Mouse (Mus musculus) midbrain, embryonic 11.5 days (tissue): ENCODE results near the gene Tom1l2. TPM values are rescaled to one million over a fixed set of nuclear protein-coding genes. Genes with fewer than 3 reads are reported as not detected.

Experiments used
- ATAC-seq: fragments of 200-750 bp; cut with Nextera tagmentation; 2 replicates; pipeline ENCODE4 v1.8.0; 2017; ENCODE audit warnings: moderate TSS enrichment, moderate library complexity; ENCODE audit not compliant: low FRiP score
- DNase-seq: peaks from one replicate; pipeline ENCODE4 v3.0.0; 2015; ENCODE audit warnings: low spot score; ENCODE audit errors: missing footprints
- H3K27ac ChIP-seq: fragments of 300-500 bp; sonication (generic); 2 replicates; pipeline ENCODE4 v1.5.1; 2014; ENCODE audit warnings: low read depth, low read length
- H3K27me3 ChIP-seq: fragments of 300-500 bp; sonication (generic); 2 replicates; pipeline ENCODE4 v1.6.1; 2014; ENCODE audit warnings: mild to moderate bottlenecking, low read length, moderate library complexity, mixed read lengths; ENCODE audit not compliant: control insufficient read depth, insufficient read depth
- H3K36me3 ChIP-seq: fragments of 300-500 bp; sonication (generic); 2 replicates; pipeline ENCODE4 v1.6.1; 2014; ENCODE audit warnings: mild to moderate bottlenecking, low read length, moderate library complexity, mixed read lengths; ENCODE audit not compliant: control insufficient read depth, insufficient read depth
- H3K4me1 ChIP-seq: fragments of 300-500 bp; sonication (generic); 2 replicates; pipeline ENCODE4 v1.6.1; 2014; ENCODE audit warnings: low read length; ENCODE audit not compliant: control insufficient read depth, insufficient read depth
- H3K4me2 ChIP-seq: fragments of 300-500 bp; sonication (generic); 2 replicates; pipeline ENCODE4 v1.6.1; 2014; ENCODE audit warnings: mild to moderate bottlenecking, moderate library complexity
- H3K4me3 ChIP-seq: fragments of 300-500 bp; sonication (generic); 2 replicates; pipeline ENCODE4 v1.5.1; 2014; ENCODE audit warnings: low read depth, low read length
- H3K9ac ChIP-seq: fragments of 300-500 bp; sonication (generic); 2 replicates; pipeline ENCODE4 v1.6.1; 2014; ENCODE audit warnings: low read length
- H3K9me3 ChIP-seq: fragments of 300-500 bp; sonication (generic); 2 replicates; pipeline ENCODE4 v1.6.1; 2016; ENCODE audit warnings: low read length; ENCODE audit not compliant: control insufficient read depth
- WGBS: fragments of 180-500 bp; shearing (Covaris S2); extraction: QIAGEN DNeasy Blood & Tissue Kit; methylation state at CpG from one replicate; pipeline ENCODE4 v1.1.7; 2014; 5-methylcytosine and 5-hydroxymethylcytosine counted together
- polyA plus RNA-seq: library from polyadenylated mRNA; unstranded; fragments of >200 nt; fragmentation: Nextera tagmentation; extraction: Ambion mirVana; gene quantifications from 2 replicates; pipeline ENCODE4 v1.2.1, GENCODE M21; 2014

Gene Tom1l2
- polyA plus RNA-seq, 1 experiment from 2014 or later, result 12.1 TPM

DNA sequence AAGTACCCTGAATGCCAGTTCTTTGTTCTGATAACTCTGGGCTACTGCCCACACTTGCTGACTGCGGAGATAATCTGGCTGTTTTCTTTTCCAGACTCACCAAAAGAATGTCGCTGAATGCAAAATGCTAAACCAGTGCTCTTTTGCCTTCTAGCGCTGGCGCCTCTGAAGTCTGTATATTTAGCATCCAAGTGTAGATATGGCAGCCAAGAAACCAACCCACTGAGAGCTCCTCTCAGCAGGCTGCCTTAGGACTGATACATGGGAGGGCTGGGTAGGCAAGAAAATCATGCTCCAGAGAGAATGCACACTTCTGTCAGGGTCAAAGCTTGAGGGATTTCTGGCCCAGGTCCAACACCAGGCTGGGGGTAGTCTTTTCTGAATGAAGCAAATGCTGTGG, 66.4 kb downstream of the Tom1l2 start:
- Histone ChIP-seq H3K9me3 (no peaks in the 10 kb centered on the region), H3K27me3 (no peaks in the 10 kb centered on the region), H3K36me3 (no peaks in the 10 kb centered on the region), H3K4me3 (no peak overlapping the region), H3K27ac (no peak overlapping the region), H3K9ac (no peak overlapping the region), H3K4me1 (peaks cover 4% of the 10 kb centered on the region; the same call in 1 of the 2 replicates), H3K4me2 (no peak overlapping the region)
- no peak for ATAC-seq
- peak; percentile 78 for DNase-seq
- WGBS, result 72% methylated on average over 4 of the region's 4 CpGs

DNA sequence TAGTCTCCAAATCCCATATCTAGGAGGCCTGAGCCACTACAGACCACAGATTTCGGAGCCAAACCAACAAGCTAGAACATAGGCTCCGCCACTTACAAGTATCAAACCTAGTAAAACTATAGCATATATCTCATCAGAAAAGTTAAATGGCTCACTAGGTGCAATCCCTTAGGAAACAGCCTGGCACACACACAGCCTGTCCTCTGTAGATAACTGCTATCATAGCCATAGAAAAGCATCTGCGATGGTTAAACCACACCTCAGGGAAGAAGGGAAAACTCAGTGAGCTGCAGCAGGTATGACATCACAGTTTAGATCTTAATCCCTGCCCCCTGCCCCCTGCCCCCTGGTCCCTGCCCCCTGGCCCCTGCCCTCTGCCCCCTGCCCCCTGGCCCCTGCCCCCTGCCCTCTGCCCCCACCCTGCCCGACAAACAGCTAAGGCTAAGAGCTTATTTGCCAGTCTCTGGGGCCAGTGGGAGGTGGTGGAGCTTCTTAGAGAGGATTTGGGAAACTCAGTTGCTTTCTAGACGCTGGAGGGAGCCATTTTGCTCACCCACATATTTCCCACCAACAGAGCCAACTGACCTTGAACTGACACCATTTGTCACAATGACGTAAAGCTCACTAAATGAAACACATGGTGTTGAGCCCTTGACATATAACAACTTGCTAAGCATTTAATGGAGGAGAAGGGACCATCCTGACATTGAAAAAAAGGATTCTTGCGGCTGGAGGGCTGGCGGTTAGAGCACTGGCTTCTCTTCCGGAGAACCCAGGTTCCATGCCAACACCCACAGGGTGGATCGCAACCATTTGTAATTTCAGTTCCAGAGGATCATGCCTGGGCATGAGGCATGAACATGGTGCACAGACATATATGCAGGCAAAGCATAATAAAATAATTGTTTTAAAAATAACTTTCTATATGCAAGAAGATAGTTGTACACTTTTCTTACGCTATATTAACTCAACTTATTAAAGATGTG, 72.0 kb downstream of the Tom1l2 start:
- Histone ChIP-seq H3K9ac (no peak overlapping the region), H3K36me3 (no peaks in the 10 kb centered on the region), H3K4me2 (no peak overlapping the region), H3K4me3 (no peak overlapping the region), H3K4me1 (no peaks in the 10 kb centered on the region; the same call in 1 of the 2 replicates), H3K27me3 (no peaks in the 10 kb centered on the region), H3K9me3 (no peaks in the 10 kb centered on the region), H3K27ac (no peak overlapping the region)
- WGBS, result 81% methylated on average over 11 of the region's 11 CpGs
- peak; percentile 44 for DNase-seq
- no peak for ATAC-seq

DNA sequence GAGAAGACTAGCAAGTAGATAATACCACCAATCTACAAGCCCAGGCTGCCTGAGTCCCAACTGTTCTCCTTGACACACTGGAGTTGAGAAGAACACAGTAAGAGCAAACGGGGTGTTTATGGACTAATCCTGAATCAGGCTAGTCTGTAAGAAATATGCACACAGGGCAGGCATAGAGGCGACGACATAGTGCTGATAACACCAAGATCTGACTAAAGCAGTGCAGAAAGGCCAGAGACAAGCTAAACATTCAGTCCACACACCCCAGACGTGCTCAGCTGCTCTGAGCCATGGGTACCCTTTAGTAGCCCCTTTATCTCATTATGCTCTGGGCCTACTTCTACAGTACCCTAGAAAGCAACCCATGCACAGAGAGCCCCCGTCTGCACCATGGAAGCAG, 73.2 kb downstream of the Tom1l2 start:
- 81% methylated on average over 5 of the region's 5 CpGs for WGBS
- Histone ChIP-seq H3K4me2 (no peak overlapping the region), H3K27ac (no peak overlapping the region)

DNA sequence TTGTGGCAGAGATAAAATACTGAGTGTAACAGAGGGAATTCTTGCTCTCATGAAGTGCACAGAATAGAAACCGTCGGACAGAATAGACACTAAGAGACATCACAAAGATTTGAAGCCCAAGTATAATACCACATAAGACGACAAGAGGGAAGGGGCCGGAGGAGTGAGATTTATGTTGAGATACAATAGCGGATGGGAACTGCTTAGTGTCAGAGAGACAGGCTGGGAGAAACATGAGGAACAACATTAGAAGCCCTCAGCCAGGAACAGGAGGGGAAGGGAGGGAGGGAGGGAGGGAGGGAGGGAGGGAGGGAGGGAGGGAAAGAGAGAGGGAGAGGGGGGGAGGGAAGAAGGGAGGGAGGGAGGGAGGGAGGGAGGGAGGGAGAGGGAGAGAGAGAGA, 74.9 kb downstream of the Tom1l2 start:
- 69% methylated on average over 5 of the region's 5 CpGs for WGBS
- Histone ChIP-seq H3K4me3 (no peak overlapping the region), H3K4me1 (no peaks in the 10 kb centered on the region; the same call in 1 of the 2 replicates), H3K9ac (no peak overlapping the region), H3K4me2 (no peak overlapping the region), H3K9me3 (no peaks in the 10 kb centered on the region), H3K36me3 (no peaks in the 10 kb centered on the region), H3K27me3 (no peaks in the 10 kb centered on the region), H3K27ac (no peak overlapping the region)
- ATAC-seq (no peak), DNase-seq (no peak)

More for the DNA sequence above, 73.2 kb downstream of the Tom1l2 start:
- DNase-seq (peak; percentile 33), ATAC-seq (no peak)
- Histone ChIP-seq H3K9me3 (no peaks in the 10 kb centered on the region), H3K4me1 (no peaks in the 10 kb centered on the region; the same call in 1 of the 2 replicates), H3K4me3 (no peak overlapping the region), H3K36me3 (no peaks in the 10 kb centered on the region), H3K9ac (no peak overlapping the region), H3K27me3 (no peaks in the 10 kb centered on the region)

DNA sequence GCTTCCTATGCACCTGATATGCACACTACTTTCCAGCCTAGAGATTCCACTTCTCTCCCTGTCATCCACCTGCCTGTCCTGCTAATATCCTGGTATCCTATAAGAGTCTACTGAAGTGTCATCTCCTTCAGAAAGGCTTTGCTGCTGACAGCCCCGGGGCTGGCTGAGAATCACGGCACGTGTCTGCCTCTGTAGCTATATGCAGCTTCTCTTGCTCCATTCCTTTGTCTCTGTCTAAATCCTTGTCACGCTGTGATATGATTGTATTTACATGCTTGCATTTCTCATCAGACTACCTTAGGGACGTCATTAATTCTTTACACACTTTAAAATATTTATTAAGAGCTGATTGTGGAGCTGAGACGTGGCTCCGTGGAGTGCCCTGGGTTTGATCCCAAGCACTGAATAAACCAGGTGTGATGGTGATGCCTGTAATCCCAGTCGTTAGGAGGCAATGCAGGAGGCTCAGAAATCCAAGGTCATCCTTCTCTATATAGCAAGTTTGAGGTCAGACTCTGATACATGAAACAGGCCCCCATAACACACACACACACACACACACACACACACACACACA, 75.5 kb downstream of the Tom1l2 start:
- no peak overlapping the region for H3K9ac ChIP-seq
- no peak for ATAC-seq
- H3K4me2 ChIP-seq, result no peak overlapping the region
- no peaks in the 10 kb centered on the region for H3K36me3 ChIP-seq
- no peaks in the 10 kb centered on the region; the same call in 1 of the 2 replicates for H3K4me1 ChIP-seq
- H3K27ac ChIP-seq, result no peak overlapping the region
- WGBS, result 75% methylated on average over 8 of the region's 8 CpGs
- H3K4me3 ChIP-seq, result no peak overlapping the region
- DNase-seq, result no peak
- H3K9me3 ChIP-seq, result no peaks in the 10 kb centered on the region
- no peaks in the 10 kb centered on the region for H3K27me3 ChIP-seq

DNA sequence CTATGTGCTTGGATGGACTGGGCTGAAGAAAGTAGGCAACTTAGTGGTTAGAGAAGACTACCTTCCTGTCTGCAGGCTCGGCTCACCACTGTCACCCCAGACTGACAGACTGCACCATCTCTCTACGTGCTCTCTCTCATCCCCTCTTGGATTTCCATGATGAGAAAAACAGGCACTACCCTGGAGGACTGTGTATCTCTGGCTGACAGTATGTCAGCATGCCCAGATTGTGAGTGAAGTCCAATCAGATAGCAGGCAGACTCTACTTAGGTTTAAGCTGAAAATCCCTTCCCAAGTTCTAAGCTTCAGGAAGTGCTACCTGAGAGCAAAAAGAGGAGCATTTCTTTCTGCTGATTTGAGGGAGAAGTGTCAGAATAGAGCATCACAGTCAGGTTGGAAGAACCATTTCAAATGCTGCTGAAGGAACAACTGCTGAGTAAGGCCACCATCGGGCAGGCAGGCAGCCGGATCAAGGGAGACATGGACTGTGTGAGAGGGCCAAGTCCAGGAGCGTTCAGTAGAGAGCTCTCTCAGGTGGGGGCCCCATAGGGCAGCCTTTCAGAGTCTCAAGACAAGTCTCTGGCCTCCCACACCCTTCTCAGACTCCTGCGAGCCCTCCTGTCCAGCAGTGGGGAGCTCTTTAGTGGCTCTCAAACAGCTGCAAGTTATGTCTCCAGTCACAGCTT, 76.2 kb downstream of the Tom1l2 start:
- no peaks in the 10 kb centered on the region for H3K36me3 ChIP-seq
- ATAC-seq (no peak), DNase-seq (no peak)
- no peaks in the 10 kb centered on the region; the same call in 1 of the 2 replicates for H3K4me1 ChIP-seq
- H3K27ac ChIP-seq, result no peak overlapping the region
- 83% methylated on average over 6 of the region's 6 CpGs for WGBS
- no peaks in the 10 kb centered on the region for H3K27me3 ChIP-seq
- H3K4me3 ChIP-seq, result no peak overlapping the region
- H3K9me3 ChIP-seq, result no peaks in the 10 kb centered on the region
- H3K4me2 ChIP-seq, result no peak overlapping the region
- no peak overlapping the region for H3K9ac ChIP-seq

DNA sequence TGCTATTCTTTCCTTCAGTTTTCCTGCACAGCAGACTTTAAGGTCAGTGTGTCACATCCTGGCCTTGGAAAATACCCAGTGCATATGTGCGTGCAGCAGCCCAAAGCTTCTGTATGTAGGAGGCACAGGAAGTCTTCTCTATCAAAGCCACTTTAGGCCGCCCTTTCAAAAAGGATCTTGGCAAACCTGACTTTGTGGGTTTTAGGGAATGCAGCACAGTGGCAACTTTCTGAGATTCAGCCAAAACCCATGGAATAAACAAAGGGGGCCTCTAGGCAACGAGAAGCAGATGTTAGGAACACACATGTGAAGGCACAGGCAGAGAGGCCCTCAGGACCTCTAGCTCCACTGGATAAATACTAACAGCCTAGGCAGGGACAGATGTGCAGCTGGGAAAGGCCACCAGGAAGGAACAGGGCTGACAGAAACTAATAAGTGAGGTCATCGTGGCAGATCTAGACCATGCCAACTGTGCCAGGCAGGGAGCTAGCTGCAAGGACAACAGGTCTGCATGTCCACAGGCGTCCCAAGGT, 79.4 kb downstream of the Tom1l2 start:
- WGBS, result 74% methylated on average over 5 of the region's 5 CpGs
- Histone ChIP-seq H3K4me3 (no peak overlapping the region), H3K4me2 (no peak overlapping the region), H3K9ac (no peak overlapping the region), H3K27me3 (no peaks in the 10 kb centered on the region), H3K27ac (no peak overlapping the region), H3K4me1 (no peaks in the 10 kb centered on the region), H3K36me3 (no peaks in the 10 kb centered on the region), H3K9me3 (no peaks in the 10 kb centered on the region)
- DNase-seq, result no peak
- no peak for ATAC-seq

DNA sequence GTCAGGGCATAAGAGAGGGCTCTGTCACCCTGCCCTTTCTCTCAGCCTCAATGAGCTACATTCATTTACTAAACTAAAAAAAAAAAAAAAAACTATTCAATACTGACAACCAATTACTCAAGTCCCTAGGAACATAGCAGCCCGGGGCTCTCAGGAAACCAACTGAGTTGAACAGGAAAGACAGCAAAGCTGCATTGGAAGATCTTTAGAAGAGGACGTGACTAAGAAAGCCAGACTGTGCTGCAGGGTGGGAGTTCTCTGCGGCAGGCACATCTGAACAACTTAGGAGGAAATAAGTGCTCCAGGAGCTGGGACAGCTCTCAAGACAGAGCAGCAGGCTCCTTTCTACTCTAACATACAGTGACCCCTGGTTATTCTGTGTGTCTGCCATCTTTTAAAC, 84.1 kb downstream of the Tom1l2 start:
- H3K27ac ChIP-seq, result no peak overlapping the region

More for the DNA sequence above, 84.1 kb downstream of the Tom1l2 start:
- no peaks in the 10 kb centered on the region for H3K9me3 ChIP-seq
- no peak for DNase-seq
- no peak overlapping the region for H3K4me3 ChIP-seq
- 78% methylated on average over 3 of the region's 3 CpGs for WGBS
- no peaks in the 10 kb centered on the region for H3K36me3 ChIP-seq
- no peak overlapping the region for H3K4me2 ChIP-seq
- H3K9ac ChIP-seq, result no peak overlapping the region
- no peak for ATAC-seq
- H3K4me1 ChIP-seq, result no peaks in the 10 kb centered on the region
- no peaks in the 10 kb centered on the region for H3K27me3 ChIP-seq
